Mouse (Mus musculus) left cerebral cortex, postnatal 4 days (tissue): Measurements from ENCODE around the gene Plekhh3. TPM values are rescaled to one million over a fixed set of nuclear protein-coding genes. Genes with fewer than 3 reads are reported as not detected.

ENCODE experiments used
- DNase-seq: peaks from one replicate; pipeline ENCODE4 v3.0.0-alpha.2; 2022
- intact Hi-C: fragments of 180-260 bp; cut with DNase I; formaldehyde crosslinking; loops from one replicate; pipeline ENCODE4 v1.15.1; 2025
- total RNA-seq, 2 experiments: library from RNA; stranded (reverse); gene quantifications; 2 replicates each; pipeline ENCODE4 v1.2.3; 2021

Gene Plekhh3
- total RNA-seq, 2 experiments from 2014 or later, result 5.6 to 6.1 TPM

DNA sequence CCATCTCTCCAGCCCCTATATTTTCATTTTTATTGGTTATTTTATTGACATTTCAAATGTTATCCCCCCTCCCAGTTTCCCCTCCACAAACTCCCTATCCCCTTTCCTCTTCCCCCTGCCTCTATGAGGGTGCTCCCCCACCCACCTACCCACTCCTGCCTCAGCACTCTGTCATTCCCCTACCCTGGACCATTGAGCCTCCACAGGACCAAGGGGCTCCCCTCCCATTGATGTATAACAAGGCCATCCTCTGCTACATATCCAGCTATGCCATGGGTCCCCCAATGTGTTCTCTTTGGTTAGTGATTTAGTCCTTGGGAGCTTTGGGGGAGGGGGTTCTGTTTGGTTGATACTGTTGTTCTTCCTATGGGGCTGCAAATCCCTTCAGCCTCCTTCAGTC lies 16.5 kb downstream of the Plekhh3 start:
- DNase-seq, result no peak
- intact Hi-C loops, result no loop called here

DNA sequence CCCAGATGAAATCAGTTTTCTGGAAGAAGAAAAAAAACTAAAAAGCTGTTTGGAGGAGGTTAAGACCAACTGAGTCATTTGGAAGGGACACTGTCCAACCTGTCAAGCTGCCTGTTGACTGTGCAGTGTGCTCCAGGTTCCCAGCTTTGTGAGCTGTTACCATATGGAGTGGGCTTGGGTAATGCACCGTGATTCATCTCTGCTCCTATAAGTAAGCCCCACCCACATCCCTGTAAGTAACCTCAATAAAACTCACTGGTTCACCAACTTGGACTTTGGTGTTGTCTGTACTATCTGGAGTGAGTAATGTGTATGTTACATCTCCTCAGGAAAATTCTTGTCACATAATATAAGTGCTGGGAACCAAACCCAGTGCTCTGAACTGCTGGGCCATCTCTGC lies 18.3 kb downstream of the Plekhh3 start:
- no peak for DNase-seq
- intact Hi-C loops, result no loop called here

DNA sequence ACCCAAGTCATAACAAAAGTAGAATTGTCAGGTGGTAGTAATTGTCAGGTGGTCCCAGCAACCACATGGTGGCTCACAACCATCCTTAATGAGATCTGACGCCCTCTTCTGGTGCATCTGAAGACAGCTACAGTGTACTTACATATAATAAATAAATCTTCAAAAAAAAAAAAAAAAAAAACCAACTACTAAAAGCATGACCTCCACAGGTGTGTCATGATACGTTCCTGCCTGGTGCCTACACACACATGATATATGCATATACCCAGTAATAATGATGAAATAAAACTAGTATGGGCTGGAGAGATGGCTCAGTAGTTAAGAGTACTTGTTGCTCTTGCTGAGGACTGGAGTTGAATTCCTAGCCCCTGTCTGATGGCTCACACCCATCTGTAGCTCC lies 20.1 kb downstream of the Plekhh3 start:
- DNase-seq, result no peak
- intact Hi-C loops, result no loop called here

DNA sequence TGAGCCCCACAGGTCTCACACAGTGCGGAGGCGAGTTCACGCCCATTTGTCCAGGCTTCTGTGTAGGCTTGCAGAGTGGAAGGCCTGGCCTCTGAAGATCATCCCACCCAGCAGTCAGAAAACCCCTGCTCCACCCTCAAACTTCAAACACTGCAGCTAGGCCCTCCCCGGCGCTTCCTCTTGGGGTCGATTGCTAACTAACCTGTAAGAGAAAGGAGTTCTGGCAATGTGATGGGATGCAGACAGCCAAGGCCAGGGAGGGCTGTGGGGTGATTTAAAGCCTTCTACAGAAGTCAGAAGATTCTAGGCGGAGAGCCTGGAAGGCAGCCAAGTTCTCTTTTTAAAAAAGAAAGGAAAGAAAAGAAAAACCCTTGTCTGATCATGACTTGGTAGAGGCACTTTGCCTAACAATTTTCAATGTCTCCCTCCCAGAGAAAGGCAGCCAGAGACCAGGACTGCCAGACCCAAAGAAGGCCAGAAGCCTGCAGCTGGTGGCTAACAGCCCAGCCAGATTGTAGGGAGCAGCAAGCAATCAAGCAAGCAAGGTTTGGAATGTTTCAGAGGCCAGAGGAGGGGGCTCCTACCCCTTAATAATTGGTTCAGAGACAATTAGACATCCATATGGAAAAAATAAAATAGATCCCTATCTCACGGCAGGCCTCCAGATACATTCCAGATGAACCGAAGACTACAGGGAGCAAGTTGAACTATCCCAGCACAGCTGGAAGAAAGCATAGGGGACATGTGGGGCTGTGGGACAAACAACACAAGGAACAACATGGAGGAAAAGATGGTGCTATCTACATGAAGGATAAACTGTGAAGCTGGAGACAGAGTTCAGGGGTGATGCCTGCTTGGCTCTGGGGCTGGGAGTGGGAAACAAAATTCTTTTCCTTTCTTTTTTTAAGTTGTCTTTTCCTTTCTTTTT lies 21.7 kb downstream of the Plekhh3 start:
- intact Hi-C loops, result no loop called here
- no peak for DNase-seq

DNA sequence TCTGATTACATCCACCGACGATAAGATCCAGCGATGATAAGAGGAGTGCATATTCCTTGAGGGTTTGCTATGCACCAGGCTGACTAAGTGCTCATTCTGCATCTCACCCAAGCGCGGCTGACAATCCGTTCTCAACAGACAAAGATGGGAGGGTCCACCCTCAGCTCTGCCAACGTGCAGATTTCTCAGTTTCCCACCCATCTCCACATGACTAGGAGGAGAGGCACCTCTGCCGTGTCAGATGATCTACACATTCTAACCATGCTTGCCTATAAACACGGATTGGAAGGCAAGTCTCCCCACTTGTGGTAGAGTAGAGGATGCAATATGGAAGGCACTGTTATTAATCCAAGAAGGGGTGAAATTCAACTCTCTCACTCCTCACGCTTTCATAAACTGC lies 22.4 kb downstream of the Plekhh3 start:
- no peak for DNase-seq
- intact Hi-C loops, result no loop called here

DNA sequence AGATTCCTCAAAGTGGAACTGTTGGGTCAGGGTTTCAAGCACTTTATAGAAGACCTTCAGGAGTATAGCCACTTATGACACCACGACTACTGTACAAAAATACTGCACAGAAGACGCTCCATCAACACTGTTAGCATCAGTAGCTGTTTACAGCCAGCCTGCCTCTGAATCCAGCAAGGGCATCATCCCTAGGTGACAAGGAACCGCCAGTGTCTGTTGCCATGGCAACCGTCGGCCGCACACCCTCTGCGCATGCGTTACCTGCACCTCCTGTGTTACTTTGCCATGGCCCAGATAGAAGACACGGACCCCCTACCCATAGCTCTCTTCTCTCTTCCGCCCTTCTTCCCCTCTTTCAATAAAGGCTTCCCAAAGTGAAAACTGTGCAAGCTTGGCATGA lies 24.8 kb downstream of the Plekhh3 start:
- intact Hi-C loops, result no loop called here
- peak; percentile 66 for DNase-seq

GRCm38 (mm10) chr11:101143338-101144225 lies 27.6 kb downstream of the Plekhh3 start:
- DNase-seq, result peak; percentile 59
- intact Hi-C loops, result no loop called here

DNA sequence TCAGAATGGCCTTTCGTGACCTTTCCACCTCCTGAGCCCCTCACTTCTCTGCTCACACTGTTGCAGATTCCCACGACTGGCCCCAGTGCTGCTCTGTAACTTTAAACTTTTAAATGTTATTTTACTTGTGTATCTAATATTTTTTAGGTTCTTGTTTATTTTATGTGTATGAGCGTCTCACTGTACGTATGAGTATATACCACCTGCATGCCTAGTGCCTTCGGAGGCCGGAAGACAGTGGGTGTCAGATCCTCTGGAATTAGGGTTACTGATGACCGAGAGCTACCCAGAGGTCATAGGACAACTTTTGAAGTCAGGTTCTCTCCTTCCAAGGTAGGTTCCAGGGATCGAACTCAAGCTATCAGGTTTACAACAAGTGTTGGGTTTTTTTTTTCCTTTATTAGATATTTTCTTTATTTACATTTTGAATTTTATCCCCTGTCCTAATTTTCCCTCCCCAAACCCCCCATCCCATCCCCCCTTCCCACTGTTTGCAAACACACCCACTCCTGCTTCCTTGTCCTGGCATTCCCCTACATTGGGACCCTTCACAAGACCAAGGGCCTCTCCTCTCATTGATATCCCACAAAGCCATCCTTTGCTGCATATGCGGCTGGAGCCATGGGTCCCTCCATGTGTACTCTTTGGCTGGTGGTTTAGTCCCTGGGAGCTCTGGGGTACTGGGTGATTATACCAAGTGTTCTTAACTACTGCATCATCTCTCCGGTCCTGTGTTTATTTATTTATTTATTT lies 28.8 kb downstream of the Plekhh3 start:
- DNase-seq, result no peak
- intact Hi-C loops, result no loop called here

- intact Hi-C loops, result no loop called here
- DNase-seq, result no peak
These were observed 30.1 kb downstream of the Plekhh3 start for GRCm38 (mm10) chr11:101141088-101141487.

GRCm38 (mm10) chr11:101140164-101140819 lies 30.9 kb downstream of the Plekhh3 start:
- DNase-seq, result no peak
- intact Hi-C loops, result no loop called here

DNA sequence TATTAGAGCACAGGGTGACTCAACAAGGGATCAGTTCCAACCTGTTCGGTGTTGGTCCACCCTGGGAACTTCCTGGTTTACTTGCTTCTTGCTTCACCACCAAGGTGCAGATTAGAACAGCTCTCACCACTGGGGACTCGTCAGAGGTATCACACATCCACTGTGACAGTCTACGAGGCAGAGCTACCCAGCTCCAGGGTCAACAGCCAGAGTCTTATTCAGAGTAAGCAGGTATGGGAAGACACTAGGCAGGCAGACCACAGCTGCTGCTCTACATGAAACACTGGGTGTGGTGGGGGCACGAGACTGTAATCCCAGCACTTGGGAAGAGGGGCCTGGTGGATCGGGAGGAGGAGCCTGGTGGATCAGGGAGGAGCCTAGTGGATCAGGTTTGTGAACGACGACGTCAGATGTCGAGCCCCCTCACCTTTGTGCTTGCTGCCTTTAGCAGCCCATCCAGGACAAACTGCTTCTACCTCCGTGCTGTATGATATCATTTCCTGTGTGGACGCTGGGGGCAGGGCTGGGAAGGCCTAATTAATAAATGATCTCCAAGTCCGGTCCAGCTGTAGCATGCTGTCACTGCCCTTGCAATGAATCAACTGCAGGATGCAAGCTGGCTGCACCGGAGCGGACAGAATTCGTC lies 32.5 kb downstream of the Plekhh3 start:
- intact Hi-C loops, result no loop called here
- no peak for DNase-seq

GRCm38 (mm10) chr11:101137000-101137399 lies 34.2 kb downstream of the Plekhh3 start:
- no peak for DNase-seq
- intact Hi-C loops, result no loop called here

DNA sequence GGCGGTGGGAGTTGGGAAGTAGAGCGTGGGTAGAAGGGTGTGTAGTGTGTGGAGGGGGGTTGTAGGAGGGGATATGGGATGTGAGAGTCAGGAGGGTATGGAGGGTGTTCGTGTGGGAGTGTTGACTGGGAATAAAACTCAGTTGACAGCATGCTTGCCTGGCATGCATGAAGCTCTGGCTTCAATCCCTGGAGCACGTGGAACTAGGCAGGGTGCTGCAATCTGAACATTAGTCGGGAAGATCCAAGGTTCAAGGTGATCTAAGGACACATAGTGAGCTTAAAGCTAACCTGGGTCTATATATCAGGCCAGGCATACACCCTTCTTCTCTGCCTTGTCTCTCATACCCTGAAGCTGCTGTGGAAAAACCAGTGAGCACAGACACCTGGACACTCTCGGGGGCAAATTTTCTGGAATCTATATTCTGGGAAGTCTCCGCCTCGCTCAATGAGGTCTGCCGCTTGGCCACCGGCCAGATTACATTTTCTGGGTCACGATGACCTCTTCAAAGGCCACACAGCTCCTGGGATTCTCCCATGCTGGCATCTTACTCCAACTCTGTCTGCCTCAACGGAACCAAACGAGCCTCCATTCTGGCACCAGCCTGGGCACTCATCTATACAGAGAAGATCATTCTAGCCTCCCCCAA lies 36.8 kb downstream of the Plekhh3 start:
- intact Hi-C loops, result no loop called here
- no peak for DNase-seq

- intact Hi-C loops, result no loop called here
- DNase-seq, result no peak
These were observed 38.1 kb downstream of the Plekhh3 start for GRCm38 (mm10) chr11:101133037-101133436.

DNA sequence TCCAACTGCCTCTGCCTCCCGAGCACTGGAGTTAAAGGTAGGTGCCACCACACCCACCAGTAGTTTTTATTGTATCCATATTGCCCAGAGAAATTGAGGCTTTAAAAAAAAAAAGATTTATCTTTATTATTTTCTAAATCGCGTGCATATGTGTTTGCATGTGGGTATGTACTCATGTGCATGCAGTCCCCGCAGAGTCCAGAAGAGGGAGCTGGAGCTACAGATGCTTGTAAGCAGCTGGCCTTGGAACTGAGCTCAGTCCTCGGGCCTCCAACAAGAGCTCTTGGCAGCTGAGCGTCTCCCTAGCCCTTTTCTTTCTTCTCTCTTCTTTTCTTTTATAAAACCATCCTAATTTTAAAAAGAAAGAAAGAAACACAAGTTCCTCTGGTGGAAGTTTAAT lies 39.5 kb downstream of the Plekhh3 start:
- intact Hi-C loops, result no loop called here
- DNase-seq, result peak; percentile 59

DNA sequence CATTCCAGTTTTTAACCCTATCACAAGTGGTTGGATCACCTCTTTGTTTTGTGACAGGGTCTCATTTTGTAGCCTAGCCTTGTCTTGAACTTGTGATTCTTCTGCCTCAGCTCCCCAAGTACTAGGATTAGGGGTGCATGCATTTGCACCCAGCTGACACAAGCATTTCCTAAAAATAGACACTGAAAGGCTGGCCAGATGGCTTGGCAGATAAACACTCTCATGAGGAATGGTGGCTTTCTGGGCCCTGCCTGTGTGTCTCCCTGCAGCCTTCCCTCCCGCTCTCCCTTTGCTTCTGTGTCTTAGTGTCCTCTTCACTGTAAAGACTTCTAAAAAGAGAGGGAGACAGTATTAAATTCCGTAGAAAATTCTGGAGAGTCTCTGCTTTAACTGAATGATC lies 40.0 kb downstream of the Plekhh3 start:
- intact Hi-C loops, result no loop called here
- DNase-seq, result peak; percentile 34

GRCm38 (mm10) chr11:101130056-101130756 lies 40.9 kb downstream of the Plekhh3 start:
- intact Hi-C loops, result no loop called here
- no peak for DNase-seq

- intact Hi-C loops, result no loop called here
These were observed 42.1 kb downstream of the Plekhh3 start for GRCm38 (mm10) chr11:101128996-101129577.

More at GRCm38 (mm10) chr11:101128996-101129577, 42.1 kb downstream of the Plekhh3 start:
- DNase-seq, result peak; percentile 53
